Mouse (Mus musculus): ENCODE data around the gene Papln.

Papln gene

GRCm38 (mm10) chr12:83763311-83764043 is at the start of gene Papln:
Papln (plus strand) TSS chr12:83763634.
- no peak for DNase-seq (ENCODE audit: low spot score)

DNA sequence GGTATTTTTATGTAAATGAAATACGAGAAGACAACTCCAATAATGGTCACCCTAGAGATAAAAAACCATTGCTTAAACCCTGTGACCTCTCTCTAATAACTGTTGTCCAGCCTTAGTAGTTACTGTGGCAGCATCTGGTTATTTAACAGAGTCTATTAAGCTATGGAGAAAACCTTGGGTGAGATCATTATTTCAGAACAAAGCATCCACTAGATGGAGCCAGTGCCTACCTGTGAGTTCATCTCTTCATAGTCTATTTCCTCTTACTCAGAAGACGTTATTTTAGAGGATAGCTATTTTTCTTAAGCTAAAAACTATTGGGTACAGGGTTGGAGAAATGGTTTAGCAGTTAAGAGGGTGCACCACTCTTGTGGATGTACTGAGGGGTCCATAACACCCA is 49.7 kb upstream of the Papln start:
- no peak for DNase-seq (ENCODE audit: low spot score)

GRCm38 (mm10) chr12:83716416-83717184 is 46.8 kb upstream of the Papln start:
- no peak for DNase-seq (ENCODE audit: low spot score)

DNA sequence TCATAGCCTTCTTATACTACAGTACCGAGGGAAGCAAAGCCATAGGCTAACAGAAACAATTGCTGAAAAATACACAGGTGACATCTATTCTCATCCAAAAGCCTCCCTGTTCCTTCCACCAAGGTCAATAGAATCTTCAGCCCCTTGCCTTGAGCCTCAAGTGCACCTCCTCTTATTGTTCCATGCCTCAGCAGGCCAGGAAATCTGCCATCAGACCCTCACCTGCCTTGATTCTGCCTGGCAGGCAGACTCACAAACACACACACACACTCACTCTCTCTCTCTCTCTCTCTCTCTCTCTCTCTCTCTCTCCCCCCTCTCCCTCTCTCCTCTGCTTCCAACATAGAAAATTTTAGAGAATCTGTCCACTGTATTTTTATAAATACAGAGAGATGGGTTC is 44.0 kb upstream of the Papln start:
- DNase-seq (ENCODE audit: low spot score), result no peak

DNA sequence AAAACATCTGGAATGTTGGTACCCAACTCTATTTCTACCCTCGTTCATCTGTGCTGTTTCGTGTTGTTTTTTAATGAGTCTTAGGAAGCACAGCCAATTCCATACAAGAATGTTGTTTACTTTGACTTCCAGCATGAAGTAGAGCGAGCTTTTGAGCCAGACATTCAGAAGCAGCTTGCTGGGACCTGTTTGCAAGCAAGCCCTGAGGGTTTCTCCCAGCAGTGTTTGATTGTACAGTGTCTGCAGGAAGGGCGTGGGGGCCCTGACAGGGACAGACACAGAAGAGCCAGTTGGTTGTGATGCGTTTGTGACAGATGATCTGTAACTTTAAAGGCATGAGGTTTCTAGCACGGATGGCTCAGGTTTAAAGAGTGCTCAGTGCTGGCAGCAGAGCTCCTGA is 42.2 kb upstream of the Papln start:
- no peak for DNase-seq (ENCODE audit: low spot score)

DNA sequence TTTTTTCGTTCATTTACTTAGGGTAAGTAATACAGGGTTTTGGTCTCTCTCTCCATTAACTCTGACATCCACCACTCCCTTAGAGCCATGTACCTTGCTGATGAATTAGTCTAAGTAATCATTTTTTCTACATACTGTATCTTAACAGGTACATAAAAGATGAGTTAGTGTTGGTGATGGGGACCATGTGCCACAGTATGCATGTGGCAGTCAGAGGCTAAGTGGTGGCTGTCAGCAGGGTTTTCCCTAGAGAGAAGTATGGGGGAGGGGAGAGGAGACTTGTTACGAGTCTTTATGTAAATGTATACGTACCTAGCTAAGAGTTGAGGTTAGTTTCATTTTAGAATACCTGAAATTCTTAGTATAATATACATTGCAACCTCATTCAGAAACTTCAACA is 40.4 kb upstream of the Papln start:
- DNase-seq (ENCODE audit: low spot score), result no peak

GRCm38 (mm10) chr12:83726510-83727308 is 36.7 kb upstream of the Papln start:
- DNase-seq (ENCODE audit: low spot score), result no peak

GRCm38 (mm10) chr12:83732225-83732624 is 31.2 kb upstream of the Papln start:
- no peak for DNase-seq (ENCODE audit: low spot score)

GRCm38 (mm10) chr12:83734047-83734446 is 29.4 kb upstream of the Papln start:
- DNase-seq (ENCODE audit: low spot score), result no peak

- DNase-seq (ENCODE audit: low spot score), result no peak
Measured at GRCm38 (mm10) chr12:83736236-83736635, 27.2 kb upstream of the Papln start.

- DNase-seq (ENCODE audit: low spot score), result no peak
Measured at GRCm38 (mm10) chr12:83738651-83739050, 24.8 kb upstream of the Papln start.

- DNase-seq (ENCODE audit: low spot score), result no peak
Measured at GRCm38 (mm10) chr12:83741722-83742121, 21.7 kb upstream of the Papln start.

- no peak for DNase-seq (ENCODE audit: low spot score)
Measured at GRCm38 (mm10) chr12:83742834-83743233, 20.6 kb upstream of the Papln start.

DNA sequence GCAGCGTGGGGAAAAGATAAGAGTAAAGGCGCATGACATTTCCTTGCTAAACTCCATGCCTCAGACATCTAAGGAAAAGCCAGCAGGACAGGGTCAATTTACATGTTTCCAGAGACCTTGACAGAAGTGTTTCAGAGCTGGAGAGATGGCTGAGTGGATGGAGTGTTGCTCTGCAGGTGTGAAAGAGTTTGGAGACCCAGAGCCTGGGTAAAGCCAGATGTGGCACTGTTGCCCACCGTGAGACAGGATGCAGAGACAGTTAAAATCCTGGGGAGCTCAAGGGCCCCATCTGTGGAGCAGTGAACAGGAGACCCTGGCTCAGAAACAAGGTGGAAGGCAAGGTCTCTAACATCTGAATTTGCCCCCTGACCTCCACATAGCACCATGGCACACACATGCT is 19.7 kb upstream of the Papln start:
- DNase-seq (ENCODE audit: low spot score), result no peak

GRCm38 (mm10) chr12:83749186-83749585 is 14.2 kb upstream of the Papln start:
- DNase-seq (ENCODE audit: low spot score), result no peak

DNA sequence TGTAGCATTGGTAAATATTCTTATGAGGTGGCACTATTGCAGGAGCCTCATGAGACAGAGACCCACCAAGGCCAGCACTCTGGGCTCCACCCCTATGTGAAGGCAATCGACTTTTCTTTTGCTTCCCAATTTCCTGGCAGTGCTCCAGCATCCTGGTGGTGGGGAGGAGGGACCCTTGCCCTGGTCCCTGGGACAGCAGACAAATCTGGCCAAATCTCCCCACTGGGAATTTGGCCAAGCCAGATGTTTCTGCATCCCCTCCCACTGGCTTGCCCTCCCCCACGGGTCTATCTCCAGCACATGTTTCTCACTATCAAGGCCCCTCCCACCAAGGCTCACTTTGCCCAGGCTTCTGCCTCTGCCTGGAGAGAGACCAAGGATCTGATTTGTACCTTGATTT is 10.9 kb upstream of the Papln start:
- DNase-seq (ENCODE audit: low spot score), result no peak

DNA sequence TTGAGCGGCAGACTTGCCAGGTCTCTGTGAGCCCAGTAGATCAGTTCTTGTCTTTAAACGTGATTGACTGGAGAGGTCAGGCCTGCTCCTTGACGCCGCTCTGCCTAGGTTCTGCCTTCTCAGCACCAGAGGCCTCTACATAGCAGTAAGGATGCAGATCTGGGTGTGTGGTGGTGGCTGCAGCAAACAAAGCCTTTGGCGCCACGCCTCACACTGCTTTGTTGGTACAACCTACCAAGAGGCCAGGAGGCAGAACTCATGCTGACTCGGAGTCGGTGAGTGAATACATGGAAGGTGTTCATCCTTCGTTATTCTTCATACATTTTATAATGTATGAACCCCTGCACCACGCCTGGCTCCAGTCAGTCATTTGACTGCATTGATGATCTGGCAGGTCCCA is 4.7 kb upstream of the Papln start:
- no peak for DNase-seq (ENCODE audit: low spot score)

GRCm38 (mm10) chr12:83760201-83760600 is 3.2 kb upstream of the Papln start:
- DNase-seq (ENCODE audit: low spot score), result no peak

DNA sequence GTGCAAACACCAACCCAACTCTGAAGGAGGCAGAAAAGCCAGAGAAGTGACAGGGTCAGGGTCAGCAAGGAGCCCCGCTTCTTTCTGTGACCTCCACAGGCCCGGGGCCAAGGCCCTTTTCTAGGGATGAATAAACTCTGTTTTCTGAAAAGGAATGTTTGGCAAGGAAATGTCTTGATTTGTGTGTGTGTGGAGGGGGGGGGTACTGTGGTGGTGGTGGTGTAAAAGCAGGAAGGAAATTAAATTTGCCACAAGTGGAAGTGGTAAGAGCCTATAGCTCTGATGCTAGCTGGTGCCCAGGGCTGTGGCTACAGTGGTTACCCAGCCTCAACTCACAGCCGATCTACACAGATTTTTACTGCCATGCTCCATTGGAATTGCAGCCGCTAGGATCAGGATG is 728 bp upstream of the Papln start:
- no peak for DNase-seq (ENCODE audit: low spot score)

- DNase-seq (ENCODE audit: low spot score), result no peak
Measured at GRCm38 (mm10) chr12:83764044-83764365, 571 bp downstream of the Papln start.

GRCm38 (mm10) chr12:83764519-83764918 is 1.1 kb downstream of the Papln start:
- no peak for DNase-seq (ENCODE audit: low spot score)

GRCm38 (mm10) chr12:83765965-83766603 is 2.6 kb downstream of the Papln start:
- DNase-seq (ENCODE audit: low spot score), result no peak

Measured in urinary bladder, postnatal 25 days (tissue).